Mouse (Mus musculus) hindbrain, embryonic 11.5 days (tissue): Measurements from ENCODE around the gene Atp1b4. TPM values are rescaled to one million over a fixed set of nuclear protein-coding genes. Genes with fewer than 3 reads are reported as not detected.
"Not testable (repeated sequence)": the region's sequence is repeated elsewhere in the genome, so short reads cannot be mapped to it uniquely, and the experiment has no call there.

ENCODE experiments used
- ATAC-seq: fragments of 200-750 bp; cut with Nextera tagmentation; 2 replicates; pipeline ENCODE4 v1.8.0; 2017; ENCODE audit warnings: mild to moderate bottlenecking, moderate TSS enrichment, moderate library complexity; ENCODE audit not compliant: low FRiP score
- DNase-seq: peaks from one replicate; pipeline ENCODE4 v3.0.0-alpha.2; 2015; ENCODE audit warnings: low spot score
- H3K27ac ChIP-seq: fragments of 300-500 bp; sonication (generic); 2 replicates; pipeline ENCODE4 v1.5.1; 2014; ENCODE audit warnings: mild to moderate bottlenecking, low read depth, low read length
- H3K27me3 ChIP-seq: fragments of 300-500 bp; sonication (generic); 2 replicates; pipeline ENCODE4 v1.6.1; 2014; ENCODE audit warnings: mild to moderate bottlenecking, low read length, moderate library complexity, mixed read lengths; ENCODE audit not compliant: control insufficient read depth, insufficient read depth
- H3K36me3 ChIP-seq: fragments of 300-500 bp; sonication (generic); 2 replicates; pipeline ENCODE4 v1.6.1; 2014; ENCODE audit warnings: mild to moderate bottlenecking, low read length, moderate library complexity, mixed read lengths; ENCODE audit not compliant: control insufficient read depth, insufficient read depth
- H3K4me1 ChIP-seq: fragments of 300-500 bp; sonication (generic); replicated peaks from 2 replicates; pipeline ENCODE4 v1.6.1; 2014; ENCODE audit warnings: low read length, mixed read lengths; ENCODE audit not compliant: control insufficient read depth, insufficient read depth
- H3K4me2 ChIP-seq: fragments of 300-500 bp; sonication (generic); replicated peaks from 2 replicates; pipeline ENCODE4 v1.6.1; 2014; ENCODE audit warnings: mild to moderate bottlenecking, low read depth, low read length
- H3K4me3 ChIP-seq: fragments of 300-500 bp; sonication (generic); 2 replicates; pipeline ENCODE4 v1.5.1; 2014; ENCODE audit warnings: low read depth, low read length
- H3K9ac ChIP-seq: fragments of 300-500 bp; sonication (generic); 2 replicates; pipeline ENCODE4 v1.6.1; 2014; ENCODE audit warnings: low read depth, low read length
- H3K9me3 ChIP-seq: fragments of 300-500 bp; sonication (generic); 2 replicates; pipeline ENCODE4 v1.6.1; 2016; ENCODE audit warnings: low read length; ENCODE audit not compliant: control insufficient read depth
- WGBS: fragments of 180-500 bp; shearing (Covaris S2); extraction: QIAGEN DNeasy Blood & Tissue Kit; methylation state at CpG from one replicate; pipeline ENCODE4 v1.1.7; 2014; 5-methylcytosine and 5-hydroxymethylcytosine counted together
- polyA plus RNA-seq: library from polyadenylated mRNA; unstranded; fragments of >200 nt; fragmentation: Nextera tagmentation; extraction: Ambion mirVana; gene quantifications from 2 replicates; pipeline ENCODE4 v1.2.1, GENCODE M21; 2014

Atp1b4 gene
- polyA plus RNA-seq, 1 experiment from 2014 or later: not detected

DNA sequence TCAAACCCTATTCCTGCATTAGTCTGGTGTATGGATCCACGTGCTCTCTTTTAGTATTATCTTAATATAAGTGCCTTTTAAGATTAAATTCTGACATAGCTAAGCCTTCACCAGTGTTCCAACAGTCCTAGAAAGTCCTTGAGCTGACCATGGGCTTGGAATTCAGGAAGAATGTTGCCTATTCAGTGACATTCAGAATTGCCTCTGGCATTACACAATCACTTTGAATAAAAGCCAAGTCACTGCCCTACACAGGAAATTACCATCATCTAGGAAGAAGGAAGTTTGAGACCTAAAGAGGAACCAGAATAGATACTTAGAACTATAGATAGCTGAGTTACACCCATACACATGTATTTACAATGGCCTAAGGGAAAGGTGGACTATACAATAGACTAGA is 48.6 kb downstream of the Atp1b4 start:
- H3K4me2 ChIP-seq, DNase-seq, H3K4me3 ChIP-seq, H3K36me3 ChIP-seq, ATAC-seq, H3K4me1 ChIP-seq, H3K27ac ChIP-seq, H3K9me3 ChIP-seq, H3K9ac ChIP-seq, H3K27me3 ChIP-seq: not testable (repeated sequence)
- WGBS: 71% methylated on average over 1 of the region's 1 CpGs

GRCm38 (mm10) chrX:38373169-38373568 is 57.2 kb downstream of the Atp1b4 start:
- H3K9me3 ChIP-seq, H3K9ac ChIP-seq, H3K4me3 ChIP-seq, H3K4me2 ChIP-seq, DNase-seq, H3K27me3 ChIP-seq, H3K27ac ChIP-seq, ATAC-seq, H3K4me1 ChIP-seq, H3K36me3 ChIP-seq: not testable (repeated sequence)
- 82% methylated on average over 1 of the region's 1 CpGs for WGBS

Other genes starting within 250 kb of the Atp1b4 start
- gene Rhox10, start 249.7 kb upstream of the Atp1b4 start, polyA plus RNA-seq: not detected in 2 replicates
- not detected in 2 replicates for gene Rhox11, start 231.0 kb upstream of the Atp1b4 start, polyA plus RNA-seq
- not detected in 2 replicates for gene Rhox12, start 205.3 kb upstream of the Atp1b4 start, polyA plus RNA-seq
- gene Rhox13, start 195.0 kb upstream of the Atp1b4 start, polyA plus RNA-seq: not detected in 2 replicates
- gene Zbtb33, start 126.4 kb upstream of the Atp1b4 start, polyA plus RNA-seq: 9.9 and 15.8 TPM in 2 replicates
- gene Tmem255a, start 63.7 kb upstream of the Atp1b4 start, polyA plus RNA-seq: 19.7 and 20.6 TPM in 2 replicates
- 92.4 and 96.6 TPM in 2 replicates for gene Lamp2, start 140.3 kb downstream of the Atp1b4 start, polyA plus RNA-seq